Mouse (Mus musculus): ENCODE results near the gene Clec2l. TPM values are rescaled to one million over a fixed set of nuclear protein-coding genes. Genes with fewer than 3 reads are reported as not detected.

Clec2l gene
- polyA plus RNA-seq, 1 experiment from 2014 or later = 2.9 TPM

GRCm38 (mm10) chr6:38671270-38671669 lies 8.4 kb downstream of the Clec2l start:
- no peak overlapping the region for H3K4me3 ChIP-seq (replicated peaks)
- no peak overlapping the region for H3K4me2 ChIP-seq (replicated peaks)
- no peak for ATAC-seq (ENCODE audit: insufficient number of reproducible peaks, low FRiP score, low TSS enrichment, low read depth)
- H3K36me3 ChIP-seq = no peaks in the 10 kb centered on the region
- H3K9ac ChIP-seq = no peak overlapping the region
- H3K27ac ChIP-seq (replicated peaks) = no peak overlapping the region
- no peaks in the 10 kb centered on the region for H3K27me3 ChIP-seq
- no peaks in the 10 kb centered on the region for H3K9me3 ChIP-seq (replicated peaks)
- H3K4me1 ChIP-seq = no peaks in the 10 kb centered on the region
- 58% methylated on average over 7 of the region's 7 CpGs for WGBS

- no peaks in the 10 kb centered on the region for H3K9me3 ChIP-seq (replicated peaks)
- no peak for ATAC-seq (ENCODE audit: insufficient number of reproducible peaks, low FRiP score, low TSS enrichment, low read depth)
- H3K4me2 ChIP-seq (replicated peaks) = no peak overlapping the region
These were observed 9.1 kb downstream of the Clec2l start for GRCm38 (mm10) chr6:38672011-38672410.

GRCm38 (mm10) chr6:38676217-38676616 lies 13.3 kb downstream of the Clec2l start:
- Histone ChIP-seq H3K9me3 (replicated peaks) (no peaks in the 10 kb centered on the region), H3K27me3 (no peaks in the 10 kb centered on the region), H3K4me1 (no peaks in the 10 kb centered on the region), H3K36me3 (no peaks in the 10 kb centered on the region), H3K4me3 (replicated peaks) (no peak overlapping the region), H3K27ac (replicated peaks) (no peak overlapping the region), H3K4me2 (replicated peaks) (no peak overlapping the region), H3K9ac (no peak overlapping the region)
- WGBS = 80% methylated on average over 6 of the region's 6 CpGs
- no peak for ATAC-seq (ENCODE audit: insufficient number of reproducible peaks, low FRiP score, low TSS enrichment, low read depth)

More at GRCm38 (mm10) chr6:38672011-38672410, 9.1 kb downstream of the Clec2l start:
- Histone ChIP-seq H3K27me3 (no peaks in the 10 kb centered on the region), H3K9ac (no peak overlapping the region), H3K36me3 (no peaks in the 10 kb centered on the region), H3K4me3 (replicated peaks) (no peak overlapping the region), H3K27ac (replicated peaks) (no peak overlapping the region), H3K4me1 (no peaks in the 10 kb centered on the region)
- WGBS = 83% methylated on average over 3 of the region's 3 CpGs

- Histone ChIP-seq H3K4me3 (replicated peaks) (no peak overlapping the region), H3K9ac (no peak overlapping the region), H3K4me1 (no peaks in the 10 kb centered on the region), H3K4me2 (replicated peaks) (no peak overlapping the region), H3K9me3 (replicated peaks) (no peaks in the 10 kb centered on the region), H3K36me3 (no peaks in the 10 kb centered on the region), H3K27me3 (no peaks in the 10 kb centered on the region), H3K27ac (replicated peaks) (no peak overlapping the region)
- no peak for ATAC-seq (ENCODE audit: insufficient number of reproducible peaks, low FRiP score, low TSS enrichment, low read depth)
- 82% methylated on average over 14 of the region's 14 CpGs for whole genome bisulfite sequencing
These were observed 13.9 kb downstream of the Clec2l start for GRCm38 (mm10) chr6:38676723-38677122.

- no peak overlapping the region for H3K9ac ChIP-seq
- H3K27ac ChIP-seq (replicated peaks) = no peak overlapping the region
- no peak overlapping the region for H3K4me2 ChIP-seq (replicated peaks)
- H3K4me3 ChIP-seq (replicated peaks) = no peak overlapping the region
- WGBS = 70% methylated on average over 9 of the region's 9 CpGs
- H3K9me3 ChIP-seq (replicated peaks) = no peaks in the 10 kb centered on the region
- no peaks in the 10 kb centered on the region for H3K4me1 ChIP-seq
- ATAC-seq (ENCODE audit: insufficient number of reproducible peaks, low FRiP score, low TSS enrichment, low read depth) = no peak
- no peaks in the 10 kb centered on the region for H3K27me3 ChIP-seq
- H3K36me3 ChIP-seq = no peaks in the 10 kb centered on the region
These were observed 14.8 kb downstream of the Clec2l start for GRCm38 (mm10) chr6:38677629-38678028.

GRCm38 (mm10) chr6:38682532-38682931 lies 19.7 kb downstream of the Clec2l start:
- WGBS = 60% methylated on average over 2 of the region's 2 CpGs
- no peak for ATAC-seq (ENCODE audit: insufficient number of reproducible peaks, low FRiP score, low TSS enrichment, low read depth)
- Histone ChIP-seq H3K4me1 (no peaks in the 10 kb centered on the region), H3K36me3 (no peaks in the 10 kb centered on the region), H3K27ac (replicated peaks) (no peak overlapping the region), H3K4me2 (replicated peaks) (no peak overlapping the region), H3K27me3 (no peaks in the 10 kb centered on the region), H3K9ac (no peak overlapping the region), H3K4me3 (replicated peaks) (no peak overlapping the region), H3K9me3 (replicated peaks) (no peaks in the 10 kb centered on the region)

GRCm38 (mm10) chr6:38687216-38687615 lies 24.3 kb downstream of the Clec2l start:
- H3K27ac ChIP-seq (replicated peaks) = no peak overlapping the region
- 64% methylated on average over 11 of the region's 11 CpGs for WGBS
- 0 out of 2 replicates have a peak, but pooled peaks cover 4% of the 10 kb centered on the region for H3K4me1 ChIP-seq
- H3K9ac ChIP-seq = no peak overlapping the region
- ATAC-seq (ENCODE audit: insufficient number of reproducible peaks, low FRiP score, low TSS enrichment, low read depth) = no peak
- H3K9me3 ChIP-seq (replicated peaks) = no peaks in the 10 kb centered on the region
- H3K4me3 ChIP-seq (replicated peaks) = no peak overlapping the region
- no peak overlapping the region for H3K4me2 ChIP-seq (replicated peaks)
- no peaks in the 10 kb centered on the region for H3K27me3 ChIP-seq
- no peaks in the 10 kb centered on the region; the same call in 1 of the 2 replicates for H3K36me3 ChIP-seq

- Histone ChIP-seq H3K9ac (no peak overlapping the region), H3K27me3 (no peaks in the 10 kb centered on the region), H3K36me3 (peaks cover 4% of the 10 kb centered on the region; the same call in 1 of the 2 replicates), H3K27ac (replicated peaks) (no peak overlapping the region), H3K4me2 (replicated peaks) (no peak overlapping the region), H3K4me3 (replicated peaks) (no peak overlapping the region), H3K9me3 (replicated peaks) (no peaks in the 10 kb centered on the region), H3K4me1 (0 out of 2 replicates have a peak, but pooled peaks cover 4% of the 10 kb centered on the region)
- 90% methylated on average over 10 of the region's 10 CpGs for WGBS
- ATAC-seq (ENCODE audit: insufficient number of reproducible peaks, low FRiP score, low TSS enrichment, low read depth) = no peak
These were observed 26.0 kb downstream of the Clec2l start for GRCm38 (mm10) chr6:38688841-38689240.

- peaks cover 4% of the 10 kb centered on the region; the same call in 1 of the 2 replicates for H3K36me3 ChIP-seq
- H3K9me3 ChIP-seq (replicated peaks) = no peaks in the 10 kb centered on the region
- no peak for ATAC-seq (ENCODE audit: insufficient number of reproducible peaks, low FRiP score, low TSS enrichment, low read depth)
- H3K4me3 ChIP-seq (replicated peaks) = no peak overlapping the region
- H3K27ac ChIP-seq (replicated peaks) = no peak overlapping the region
- no peak overlapping the region for H3K4me2 ChIP-seq (replicated peaks)
- H3K9ac ChIP-seq = no peak overlapping the region
- H3K27me3 ChIP-seq = no peaks in the 10 kb centered on the region
- 0 out of 2 replicates have a peak, but pooled peaks cover 4% of the 10 kb centered on the region for H3K4me1 ChIP-seq
- 79% methylated on average over 4 of the region's 4 CpGs for WGBS
These were observed 27.7 kb downstream of the Clec2l start for GRCm38 (mm10) chr6:38690615-38691014.

- Histone ChIP-seq H3K4me2 (replicated peaks) (no peak overlapping the region), H3K4me1 (0 out of 2 replicates have a peak, but pooled peaks cover 4% of the 10 kb centered on the region), H3K27me3 (no peaks in the 10 kb centered on the region), H3K9ac (no peak overlapping the region), H3K27ac (replicated peaks) (no peak overlapping the region), H3K4me3 (replicated peaks) (no peak overlapping the region), H3K36me3 (peaks cover 5% of the 10 kb centered on the region; the same call in 1 of the 2 replicates), H3K9me3 (replicated peaks) (no peaks in the 10 kb centered on the region)
- 76% methylated on average over 5 of the region's 5 CpGs for WGBS
- no peak for ATAC-seq (ENCODE audit: insufficient number of reproducible peaks, low FRiP score, low TSS enrichment, low read depth)
These were observed 28.2 kb downstream of the Clec2l start for GRCm38 (mm10) chr6:38691052-38691451.

- H3K9me3 ChIP-seq (replicated peaks) = no peaks in the 10 kb centered on the region
- H3K9ac ChIP-seq = no peak overlapping the region
- H3K27me3 ChIP-seq = no peaks in the 10 kb centered on the region
- H3K4me2 ChIP-seq (replicated peaks) = no peak overlapping the region
- no peak overlapping the region for H3K4me3 ChIP-seq (replicated peaks)
- 0 out of 2 replicates have a peak, but pooled peaks cover 4% of the 10 kb centered on the region for H3K4me1 ChIP-seq
- no peak for ATAC-seq (ENCODE audit: insufficient number of reproducible peaks, low FRiP score, low TSS enrichment, low read depth)
- WGBS = 84% methylated on average over 6 of the region's 6 CpGs
- H3K27ac ChIP-seq (replicated peaks) = no peak overlapping the region
- peaks cover 12% of the 10 kb centered on the region; the same call in 1 of the 2 replicates for H3K36me3 ChIP-seq
These were observed 29.7 kb downstream of the Clec2l start for GRCm38 (mm10) chr6:38692556-38692955.

GRCm38 (mm10) chr6:38695380-38696054 lies 32.6 kb downstream of the Clec2l start:
- no peak overlapping the region for H3K9ac ChIP-seq
- no peaks in the 10 kb centered on the region for H3K9me3 ChIP-seq (replicated peaks)
- H3K4me3 ChIP-seq (replicated peaks) = no peak overlapping the region
- H3K36me3 ChIP-seq = peaks cover 37% of the 10 kb centered on the region
- no peaks in the 10 kb centered on the region for H3K27me3 ChIP-seq
- ATAC-seq (ENCODE audit: insufficient number of reproducible peaks, low FRiP score, low TSS enrichment, low read depth) = peak; percentile 65
- WGBS = 34% methylated on average over 9 of the region's 9 CpGs
- H3K4me1 ChIP-seq = 0 out of 2 replicates have a peak, but pooled peaks cover 4% of the 10 kb centered on the region
- no peak overlapping the region for H3K4me2 ChIP-seq (replicated peaks)
- H3K27ac ChIP-seq (replicated peaks) = no peak overlapping the region

Data from embryonic facial prominence, embryonic 15.5 days (tissue).